Mouse (Mus musculus) cerebellum, adult 2 months (tissue): ENCODE data around the gene Gm11985. TPM values are rescaled to one million over a fixed set of nuclear protein-coding genes. Genes with fewer than 3 reads are reported as not detected.

ENCODE experiments used
- DNase-seq, 2 experiments: peaks; one replicate each; pipeline ENCODE4 v3.0.0; 2021
- H3K27ac ChIP-seq: fragments of 200-500 bp; 2 replicates; pipeline ENCODE4 v1.5.1; 2012; ENCODE audit warnings: low read length, control low read depth, inconsistent platforms; ENCODE audit not compliant: insufficient read depth
- H3K27me3 ChIP-seq: fragments of 200-500 bp; 2 replicates; pipeline ENCODE4 v1.6.1; 2012; ENCODE audit warnings: inconsistent platforms, mild to moderate bottlenecking, low read length, moderate library complexity; ENCODE audit not compliant: control insufficient read depth, insufficient read depth
- H3K4me1 ChIP-seq: fragments of 200-500 bp; 2 replicates; pipeline ENCODE4 v1.6.1; 2011; ENCODE audit warnings: low read length; ENCODE audit not compliant: control insufficient read depth, insufficient read depth
- H3K4me3 ChIP-seq: fragments of 200-500 bp; replicated peaks from 2 replicates; pipeline ENCODE3; 2011; ENCODE audit warnings: mild to moderate bottlenecking, low read depth, low read length, control low read depth; ENCODE audit not compliant: insufficient read depth
- CTCF ChIP-seq: fragments of 200-500 bp; IDR thresholded peaks from 2 replicates; pipeline ENCODE4 v1.5.1; 2011; ENCODE audit warnings: low read depth, mild to moderate bottlenecking, control low read depth, low read length, moderate library complexity, borderline replicate concordance; ENCODE audit not compliant: insufficient read depth
- POLR2A ChIP-seq: fragments of 200-500 bp; IDR thresholded peaks from 2 replicates; pipeline ENCODE4 v1.6.1; 2011; ENCODE audit warnings: low read length, control low read depth, borderline replicate concordance; ENCODE audit not compliant: insufficient read depth
- WGBS: fragments of 180-500 bp; shearing (Covaris S2); methylation state at CpG from one replicate; pipeline ENCODE4 v1.1.7; 2018; 5-methylcytosine and 5-hydroxymethylcytosine counted together
- polyA plus RNA-seq: library from polyadenylated mRNA; depleted of rRNA; stranded (reverse); fragments of >200 nt; gene quantifications from 2 replicates; pipeline ENCODE4 v1.2.3, GENCODE M21; 2012

Gene Gm11985
- polyA plus RNA-seq, 1 experiment = not detected

DNA sequence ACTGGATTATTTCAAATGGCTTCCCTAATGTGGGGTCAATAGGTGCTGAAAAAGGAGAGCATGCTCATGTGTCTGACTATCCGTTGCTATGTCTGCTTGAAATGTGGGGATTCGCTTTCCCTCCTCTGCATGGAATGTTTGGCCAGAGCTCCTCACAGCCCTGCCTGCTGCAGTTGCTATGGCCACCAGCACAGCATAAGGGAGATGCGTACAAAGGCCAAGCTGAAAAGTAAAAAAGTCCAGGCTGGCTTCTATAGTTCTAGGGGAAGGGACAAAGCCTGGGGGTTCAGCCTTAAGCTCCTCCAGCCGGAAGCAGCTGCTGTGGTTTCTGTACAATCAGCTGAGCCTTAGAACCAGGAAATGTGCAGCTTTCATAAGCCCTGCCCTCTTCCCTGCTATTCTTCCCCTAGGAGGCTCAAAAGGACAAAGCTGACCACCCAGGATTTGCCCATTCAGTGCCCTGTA lies 27.7 kb downstream of the Gm11985 start:
- Histone ChIP-seq H3K27ac (peak overlapping the region; percentile 23; the same call in 1 of the 2 replicates), H3K4me3 (no peak overlapping the region), H3K4me1 (peaks cover 32% of the 10 kb centered on the region), H3K27me3 (no peaks in the 10 kb centered on the region)
- WGBS = 39% methylated on average over 4 of the region's 4 CpGs
- no peak for DNase-seq
- TF ChIP-seq CTCF (no peak), POLR2A (no peak)

DNA sequence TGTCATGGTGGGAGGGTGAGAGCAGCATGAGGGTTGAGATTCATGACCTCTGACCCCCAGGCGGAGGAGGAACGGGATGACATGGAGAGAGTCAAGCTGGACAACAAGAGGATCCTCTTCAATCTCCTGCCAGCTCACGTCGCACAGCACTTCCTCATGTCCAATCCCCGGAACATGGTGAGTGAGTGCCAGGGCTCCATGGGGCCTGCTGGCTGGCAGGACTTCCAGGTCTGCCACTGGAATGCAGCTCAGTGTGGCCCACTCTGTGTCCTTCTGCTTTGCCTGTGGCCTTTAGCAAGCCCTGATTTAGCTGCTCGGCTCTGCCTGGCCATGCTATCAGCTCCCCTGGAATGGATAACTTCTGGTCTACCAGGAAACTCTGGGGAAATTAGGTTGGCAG lies 28.2 kb downstream of the Gm11985 start:
- TF ChIP-seq CTCF = no peak
- no peak for TF ChIP-seq POLR2A
- Histone ChIP-seq H3K27ac (0 out of 2 replicates have a peak overlapping the region, but pooled peaks have one; percentile 27), H3K4me3 (no peak overlapping the region), H3K27me3 (no peaks in the 10 kb centered on the region), H3K4me1 (peaks cover 34% of the 10 kb centered on the region)
- 6% methylated on average over 6 of the region's 6 CpGs for WGBS
- peak; percentile 59 to 77 for DNase-seq

DNA sequence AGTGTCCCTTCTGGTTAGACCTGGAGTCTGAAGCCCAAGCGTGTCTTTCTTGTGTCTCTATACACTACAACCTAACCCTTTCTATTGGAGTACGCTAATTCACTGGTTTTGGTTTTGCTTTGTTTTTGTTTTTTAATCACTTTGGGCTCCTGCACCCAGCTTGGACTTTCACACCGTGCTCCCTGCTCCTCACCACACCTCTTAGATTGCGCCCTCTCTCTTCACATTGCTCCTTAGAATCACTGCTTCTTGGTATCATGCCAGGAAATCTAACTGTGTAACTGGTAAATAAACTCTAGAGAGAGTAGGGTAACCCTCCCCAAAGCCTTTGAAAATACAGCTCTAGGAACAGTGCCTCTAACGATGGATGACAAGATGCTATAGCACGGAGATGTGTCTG lies 30.2 kb downstream of the Gm11985 start:
- Histone ChIP-seq H3K27me3 (no peaks in the 10 kb centered on the region), H3K4me1 (peaks cover 34% of the 10 kb centered on the region), H3K27ac (no peak overlapping the region), H3K4me3 (no peak overlapping the region)
- TF ChIP-seq POLR2A (no peak), CTCF (no peak)
- WGBS = 73% methylated on average over 6 of the region's 6 CpGs
- no peak for DNase-seq

DNA sequence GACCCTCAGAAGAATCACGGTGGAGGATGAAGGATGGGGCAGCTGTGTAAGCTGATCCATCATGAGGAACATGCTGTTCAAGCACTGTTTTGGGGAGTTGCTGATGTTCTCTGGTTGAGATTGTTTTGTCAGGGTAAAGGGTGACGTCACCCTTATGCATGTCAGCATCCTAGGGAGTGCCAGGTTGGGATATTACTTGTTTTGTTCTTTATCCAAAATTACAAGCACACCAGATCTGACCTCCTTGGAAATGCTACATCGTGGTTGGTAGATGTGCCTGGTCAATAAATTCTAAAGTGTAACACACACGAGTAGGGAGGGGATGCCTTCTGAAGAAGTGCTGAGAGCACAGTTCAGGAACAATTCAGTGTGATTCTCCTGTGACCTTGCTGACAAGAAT lies 31.9 kb downstream of the Gm11985 start:
- 29% methylated on average over 4 of the region's 4 CpGs for WGBS
- no peak for DNase-seq
- Histone ChIP-seq H3K4me1 (peaks cover 41% of the 10 kb centered on the region), H3K4me3 (no peak overlapping the region), H3K27ac (no peak overlapping the region), H3K27me3 (no peaks in the 10 kb centered on the region)
- TF ChIP-seq POLR2A (no peak), CTCF (no peak)

DNA sequence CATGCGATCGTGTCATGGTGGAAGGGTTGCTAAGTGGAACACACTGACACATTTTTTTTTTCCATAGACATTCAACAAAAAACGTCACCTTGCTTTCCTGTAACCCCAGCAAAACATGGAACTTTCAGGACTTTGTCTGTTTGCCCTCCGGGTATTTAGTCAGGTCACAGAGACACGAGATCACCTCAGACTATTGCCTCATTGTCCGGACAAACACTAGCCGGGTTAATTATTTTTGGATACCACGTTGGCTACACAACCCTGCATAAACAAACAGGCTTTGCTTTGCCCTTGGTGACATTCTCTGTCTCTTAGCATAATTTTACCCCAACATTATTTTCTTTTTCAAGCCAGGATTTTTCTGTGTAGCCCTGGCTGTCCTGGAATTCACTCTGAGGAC lies 35.3 kb downstream of the Gm11985 start:
- Histone ChIP-seq H3K4me3 (no peak overlapping the region), H3K27me3 (no peaks in the 10 kb centered on the region), H3K4me1 (peaks cover 41% of the 10 kb centered on the region), H3K27ac (no peak overlapping the region)
- 80% methylated on average over 8 of the region's 8 CpGs for WGBS
- DNase-seq = no peak
- TF ChIP-seq POLR2A (no peak), CTCF (no peak)

DNA sequence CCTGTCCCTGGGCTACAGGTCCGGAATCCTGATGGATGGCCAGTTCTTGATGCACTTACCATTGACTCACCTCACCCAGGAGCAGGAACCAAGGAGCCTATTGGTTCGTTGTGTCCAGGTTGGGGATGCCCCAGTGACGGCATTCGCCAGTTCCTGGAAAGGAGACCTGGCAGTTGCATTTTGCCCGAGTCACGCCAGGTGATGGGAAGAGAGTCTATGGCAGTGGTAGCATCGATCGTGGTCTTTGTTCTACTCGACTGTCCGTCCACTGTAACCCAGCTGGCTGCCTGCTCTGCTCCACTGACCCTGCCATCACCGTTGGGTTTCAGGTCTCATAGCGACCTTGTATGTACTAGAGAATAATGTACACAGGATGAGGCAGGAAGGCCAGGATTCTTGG lies 36.0 kb downstream of the Gm11985 start:
- 64% methylated on average over 12 of the region's 12 CpGs for WGBS
- Histone ChIP-seq H3K4me3 (no peak overlapping the region), H3K4me1 (peaks cover 45% of the 10 kb centered on the region), H3K27me3 (no peaks in the 10 kb centered on the region), H3K27ac (no peak overlapping the region)
- no peak for DNase-seq
- TF ChIP-seq CTCF = no peak

DNA sequence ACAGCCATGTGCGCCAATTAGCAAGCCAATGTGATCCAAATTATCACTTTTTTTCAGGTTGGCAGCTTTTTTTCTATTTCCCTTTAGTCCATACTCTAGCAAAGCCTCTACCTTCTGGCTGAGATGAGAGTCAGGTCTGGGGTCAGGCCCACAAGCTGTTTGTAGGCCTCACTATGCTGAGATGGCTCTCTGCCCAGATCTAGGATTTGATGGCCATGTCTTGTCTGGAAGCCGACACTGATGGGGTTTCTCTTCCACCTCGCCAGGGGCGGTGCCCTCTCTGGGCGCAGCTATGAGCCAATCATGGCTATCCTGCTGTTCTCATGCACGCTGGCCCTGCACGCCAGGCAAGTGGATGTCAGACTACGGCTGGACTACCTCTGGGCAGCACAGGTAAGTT lies 37.9 kb downstream of the Gm11985 start:
- WGBS = 11% methylated on average over 8 of the region's 8 CpGs
- TF ChIP-seq CTCF (no peak), POLR2A (no peak)
- peak; percentile 63 to 83 for DNase-seq
- H3K4me3 ChIP-seq = no peak overlapping the region
- H3K27ac ChIP-seq = peak overlapping the region; percentile 55; the same call in 1 of the 2 replicates
- H3K27me3 ChIP-seq = no peaks in the 10 kb centered on the region
- H3K4me1 ChIP-seq = peaks cover 46% of the 10 kb centered on the region

DNA sequence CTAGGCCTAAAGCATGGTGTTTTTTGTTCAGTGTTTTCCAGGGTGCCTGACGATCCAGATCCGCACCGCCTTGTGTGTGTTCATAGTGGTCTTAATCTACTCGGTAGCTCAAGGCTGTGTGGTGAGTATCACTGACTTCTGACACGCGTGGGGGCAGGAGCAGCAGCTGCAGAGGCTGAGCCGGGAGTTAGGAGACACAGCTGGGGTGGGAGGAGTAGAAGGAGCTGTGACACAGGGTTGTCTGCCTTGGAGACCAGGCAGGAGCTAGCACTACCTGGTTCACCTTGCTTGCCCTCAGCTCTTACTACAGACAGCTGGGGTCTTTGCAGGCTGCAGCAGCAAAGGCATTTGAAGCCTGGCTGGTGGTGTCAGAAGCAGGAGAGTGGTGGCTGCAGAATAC lies 38.9 kb downstream of the Gm11985 start:
- WGBS = 64% methylated on average over 7 of the region's 7 CpGs
- no peak for DNase-seq
- TF ChIP-seq POLR2A (no peak), CTCF (no peak)
- Histone ChIP-seq H3K27ac (0 out of 2 replicates have a peak overlapping the region, but pooled peaks have one; percentile 4), H3K4me1 (peaks cover 46% of the 10 kb centered on the region), H3K27me3 (no peaks in the 10 kb centered on the region), H3K4me3 (no peak overlapping the region)

DNA sequence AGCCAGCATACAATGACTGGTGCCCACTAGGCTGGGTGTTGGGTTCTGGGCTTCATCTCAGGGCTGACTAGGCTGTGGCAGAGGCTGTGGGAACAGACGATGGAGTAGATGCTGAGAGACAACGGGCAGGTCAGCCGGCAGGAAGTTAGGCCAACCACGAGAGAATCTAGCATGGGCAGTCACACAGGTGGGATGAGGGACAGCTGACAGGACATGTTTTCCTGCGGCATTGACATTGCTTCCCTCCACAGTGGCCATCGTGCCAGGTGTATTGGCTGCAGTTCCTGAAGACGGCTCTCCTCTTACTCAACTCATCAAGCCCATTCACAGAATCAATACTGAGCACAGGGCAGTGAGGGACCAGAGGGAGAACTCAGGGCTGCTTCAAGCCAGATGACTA lies 40.4 kb downstream of the Gm11985 start:
- 17% methylated on average over 7 of the region's 7 CpGs for WGBS
- no peak overlapping the region for H3K4me3 ChIP-seq
- TF ChIP-seq CTCF (no peak), POLR2A (no peak)
- H3K4me1 ChIP-seq = peaks cover 46% of the 10 kb centered on the region
- no peaks in the 10 kb centered on the region for H3K27me3 ChIP-seq
- DNase-seq = peak in 1 of 2 experiments; percentile 37
- peak overlapping the region; percentile 17 for H3K27ac ChIP-seq
